Mouse (Mus musculus): ENCODE data around the gene Tmem131l.
"Not testable (repeated sequence)": the region's sequence is repeated elsewhere in the genome, so short reads cannot be mapped to it uniquely, and the experiment has no call there.

Tmem131l gene

GRCm38 (mm10) chr3:83904176-83904958, 135.6 kb downstream of the Tmem131l start:
- DNase-seq, result no peak

DNA sequence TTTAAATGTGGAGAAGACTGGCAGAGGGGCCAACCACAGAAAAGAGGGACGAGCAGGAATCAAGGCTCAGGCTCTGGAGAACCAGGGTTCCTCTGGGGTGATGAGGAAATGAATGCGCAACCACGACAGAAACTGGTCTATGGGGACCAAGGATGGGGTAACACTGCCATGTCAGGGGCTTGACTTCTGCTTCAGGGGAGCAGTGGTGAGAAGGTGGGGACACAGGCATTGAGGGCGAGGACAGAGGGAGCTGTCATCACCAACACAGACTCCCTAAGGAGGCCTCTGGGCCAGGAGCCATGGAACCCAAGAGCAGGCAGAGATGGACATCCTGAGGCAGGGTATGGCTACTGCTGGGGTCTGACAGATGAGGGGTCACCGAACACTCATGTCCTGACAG, 137.0 kb downstream of the Tmem131l start:
- no peak for DNase-seq

GRCm38 (mm10) chr3:83902459-83902858, 137.5 kb downstream of the Tmem131l start:
- no peak for DNase-seq

GRCm38 (mm10) chr3:83900756-83901373, 139.1 kb downstream of the Tmem131l start:
- no peak for DNase-seq

- peak; percentile 39 to 62 for DNase-seq
These were observed 140.4 kb downstream of the Tmem131l start for GRCm38 (mm10) chr3:83899556-83899955.

DNA sequence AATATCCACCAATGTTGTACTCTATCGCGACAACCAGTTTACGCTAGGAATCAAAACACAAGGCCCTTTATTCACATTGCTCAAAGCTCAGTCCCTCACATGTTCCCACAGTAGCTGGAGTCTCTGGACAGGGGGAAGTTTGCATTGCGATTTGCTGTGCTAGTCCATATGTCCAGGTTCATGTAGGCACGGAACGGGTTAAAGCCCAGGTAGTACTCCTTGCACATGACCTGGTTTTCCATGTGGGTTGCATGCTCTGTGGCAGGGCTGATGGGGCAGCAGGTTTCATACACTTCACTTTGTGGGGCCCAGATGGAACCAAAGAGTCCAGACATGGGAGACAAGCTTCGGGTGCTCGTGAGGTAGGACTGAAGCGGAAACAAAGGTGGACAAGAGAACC, 141.7 kb downstream of the Tmem131l start:
- no peak for DNase-seq

DNA sequence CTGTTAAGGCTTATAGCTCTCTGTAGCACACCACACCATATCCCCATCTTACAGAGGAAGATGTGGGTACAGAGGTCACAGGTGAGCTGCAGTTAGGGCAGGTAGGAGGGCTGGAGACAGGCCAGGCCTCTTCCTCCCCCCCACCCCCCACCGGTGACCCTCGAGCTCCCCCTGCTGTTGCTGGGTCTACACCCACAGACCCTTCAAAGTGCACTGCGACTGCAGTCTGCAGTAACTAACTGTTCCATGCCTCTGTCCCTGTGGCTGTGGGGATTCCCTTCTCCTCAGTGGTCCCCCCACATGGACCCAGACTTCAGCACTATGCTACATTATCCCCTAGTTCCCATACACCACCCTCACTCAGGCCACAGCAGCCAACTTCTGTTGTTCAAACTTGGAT, 144.2 kb downstream of the Tmem131l start:
- DNase-seq, result no peak

DNA sequence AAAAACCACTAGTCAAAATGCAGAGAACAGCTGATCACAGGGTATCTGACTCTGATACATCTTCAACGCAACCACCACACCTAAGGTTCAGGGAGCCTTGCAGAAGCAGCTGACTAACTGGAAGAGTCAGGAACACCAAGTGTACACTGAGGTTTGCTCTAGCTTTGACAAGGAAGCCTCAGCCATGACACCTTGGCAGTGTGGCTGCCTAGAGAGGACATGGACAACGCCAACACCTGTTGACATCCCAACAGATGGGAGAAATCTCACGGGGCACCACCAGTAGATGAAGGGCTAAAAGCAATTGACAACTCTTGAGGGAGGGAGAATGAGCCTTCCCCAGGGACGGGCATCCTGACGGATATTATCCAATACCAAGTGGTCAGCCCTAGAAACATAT, 144.9 kb downstream of the Tmem131l start:
- DNase-seq, result no peak

GRCm38 (mm10) chr3:83885163-83885562, 154.8 kb downstream of the Tmem131l start:
- DNase-seq, result peak in 1 of 2 experiments; percentile 33

DNA sequence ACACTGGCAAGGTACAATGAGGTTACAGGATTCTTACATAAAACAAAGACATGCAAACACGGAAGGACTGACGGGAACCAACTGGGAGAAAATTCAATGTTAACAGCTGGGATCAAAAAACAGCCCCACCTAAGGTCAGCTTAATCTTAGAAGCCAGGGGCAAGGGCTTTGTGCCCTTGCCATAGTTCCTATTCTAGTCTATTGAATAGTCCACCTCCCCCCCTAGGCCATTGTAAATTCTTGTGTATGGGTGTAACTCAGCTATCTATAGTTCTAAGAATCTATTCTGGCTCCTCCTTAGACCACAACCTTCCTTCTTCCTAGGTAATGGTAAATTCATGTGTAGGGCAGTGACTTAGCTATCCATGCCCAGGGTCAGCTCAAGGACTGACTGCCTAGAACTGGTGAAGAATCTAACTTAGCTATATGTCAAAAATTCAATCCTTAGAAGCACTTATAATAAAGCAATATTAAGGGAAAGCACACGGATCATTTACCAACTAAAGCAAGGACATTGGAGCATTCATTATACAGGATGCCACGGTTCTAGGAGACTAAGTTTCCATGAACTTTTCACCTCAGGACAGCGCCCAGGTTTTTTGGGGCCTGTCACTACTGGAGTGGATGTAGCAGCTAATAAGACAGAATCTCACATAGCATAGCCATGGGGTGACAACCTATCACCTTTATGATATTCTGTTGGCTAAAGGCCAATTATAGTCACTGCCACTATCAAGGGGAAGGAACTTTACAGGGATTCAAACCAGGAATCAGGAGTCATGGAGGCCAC, 160.5 kb downstream of the Tmem131l start:
- DNase-seq, result not testable (repeated sequence)

DNA sequence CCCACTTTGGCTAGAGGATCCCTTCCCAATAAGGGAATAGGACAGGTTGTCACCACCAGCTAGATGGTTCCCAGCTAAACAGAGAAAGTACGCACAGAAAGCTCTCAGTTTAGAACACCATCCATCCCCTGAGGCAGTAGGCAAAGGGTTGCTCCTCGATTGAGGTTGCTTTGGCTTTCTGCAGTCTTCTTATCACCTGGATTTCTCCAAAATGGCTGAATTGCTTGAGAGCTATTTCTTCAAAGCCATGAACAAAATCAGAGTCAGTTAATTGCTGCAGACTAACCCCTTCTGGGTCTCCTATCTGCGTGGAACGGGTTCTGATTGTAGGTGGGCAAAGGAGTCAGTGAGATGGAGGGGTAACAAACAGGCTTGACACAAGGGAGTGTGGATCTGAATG, 161.2 kb downstream of the Tmem131l start:
- DNase-seq, result no peak

- DNase-seq, result no peak
These were observed 163.7 kb downstream of the Tmem131l start for GRCm38 (mm10) chr3:83876299-83876698.

GRCm38 (mm10) chr3:83875078-83875477, 164.9 kb downstream of the Tmem131l start:
- DNase-seq, result not testable (repeated sequence)

DNA sequence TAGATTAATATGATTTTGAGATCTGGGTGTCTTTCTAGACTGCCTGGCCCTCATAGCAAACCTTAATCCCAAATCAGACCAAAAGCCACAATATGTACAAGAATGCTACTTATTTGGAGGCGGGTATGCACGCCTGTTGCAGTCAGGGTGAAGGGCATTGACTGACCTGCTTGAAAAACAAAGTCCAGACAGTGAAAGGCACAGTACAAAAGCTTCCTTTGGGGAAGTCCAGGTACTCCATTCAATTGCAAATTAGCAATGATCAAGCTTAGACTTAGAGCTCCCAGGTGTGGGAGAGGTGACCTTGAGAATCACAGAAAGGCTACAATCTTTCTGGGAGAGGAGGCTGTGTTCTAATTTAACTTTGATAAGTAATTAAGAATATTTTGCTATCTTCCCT, 167.1 kb downstream of the Tmem131l start:
- DNase-seq, result not testable (repeated sequence)

DNA sequence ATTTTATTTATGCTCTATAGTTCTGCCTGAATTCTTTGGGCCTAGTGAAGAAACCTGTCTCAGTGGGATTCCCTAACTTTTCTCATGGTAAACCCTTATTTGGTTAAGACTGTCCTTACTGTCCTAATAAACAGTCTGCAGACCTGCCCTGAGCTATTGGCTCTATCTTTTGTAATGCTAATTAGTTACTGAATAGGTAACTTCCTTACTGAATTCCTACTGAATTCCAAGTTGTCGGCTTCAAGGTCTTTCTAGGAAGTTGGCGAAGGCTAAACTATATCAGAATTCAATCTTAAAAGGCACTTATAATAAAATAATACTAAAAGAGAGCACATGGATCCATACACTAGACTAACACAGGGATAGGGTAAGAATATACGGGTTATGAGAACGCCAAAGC, 168.0 kb downstream of the Tmem131l start:
- DNase-seq, result not testable (repeated sequence)

- DNase-seq, result not testable (repeated sequence)
These were observed 168.4 kb downstream of the Tmem131l start for GRCm38 (mm10) chr3:83871559-83871958.

DNA sequence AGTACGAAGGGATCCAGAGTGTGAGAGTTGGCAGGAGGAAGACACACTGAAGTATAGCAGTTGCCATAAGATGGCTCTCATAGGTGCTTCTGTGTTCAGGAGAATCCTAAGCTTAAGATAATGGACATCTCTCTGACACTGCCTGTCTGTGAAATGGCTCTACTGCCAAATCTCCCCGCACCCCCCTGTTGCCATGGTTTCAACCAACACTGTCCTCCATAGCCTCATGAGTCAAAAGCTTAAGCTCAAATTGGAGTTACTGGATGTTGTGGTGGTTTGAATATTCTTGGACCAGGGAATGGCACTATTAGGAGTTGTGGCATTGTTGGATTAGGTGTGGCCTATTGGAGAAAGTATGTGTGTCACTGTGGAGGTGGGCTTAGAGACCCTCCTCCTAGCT, 170.2 kb downstream of the Tmem131l start:
- no peak for DNase-seq

GRCm38 (mm10) chr3:83867026-83867425, 172.9 kb downstream of the Tmem131l start:
- DNase-seq, result not testable (repeated sequence)

- no peak for DNase-seq
These were observed 174.8 kb downstream of the Tmem131l start for GRCm38 (mm10) chr3:83865216-83865615.

GRCm38 (mm10) chr3:83864064-83864548, 175.9 kb downstream of the Tmem131l start:
- DNase-seq, result no peak

DNA sequence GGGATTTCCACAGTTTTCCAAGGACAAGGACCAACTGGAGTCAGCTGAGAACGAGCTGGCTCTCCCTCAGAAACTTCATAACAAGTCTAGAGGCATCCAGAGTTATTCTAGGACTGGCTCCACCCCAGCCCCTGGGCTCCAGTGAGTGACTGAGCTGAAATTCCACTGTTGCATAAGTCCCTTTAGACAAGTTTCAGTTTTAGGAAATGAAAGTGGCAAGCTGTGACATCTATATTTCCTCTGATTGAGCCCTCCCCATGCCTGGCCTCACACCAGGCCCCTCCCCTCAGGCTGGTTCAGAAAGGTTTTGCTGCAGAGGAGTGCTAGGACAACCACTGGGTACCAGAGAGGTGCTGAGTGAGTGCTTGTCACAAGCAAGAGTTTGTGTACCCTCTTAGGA, 177.0 kb downstream of the Tmem131l start:
- peak; percentile 76 to 79 for DNase-seq

DNA sequence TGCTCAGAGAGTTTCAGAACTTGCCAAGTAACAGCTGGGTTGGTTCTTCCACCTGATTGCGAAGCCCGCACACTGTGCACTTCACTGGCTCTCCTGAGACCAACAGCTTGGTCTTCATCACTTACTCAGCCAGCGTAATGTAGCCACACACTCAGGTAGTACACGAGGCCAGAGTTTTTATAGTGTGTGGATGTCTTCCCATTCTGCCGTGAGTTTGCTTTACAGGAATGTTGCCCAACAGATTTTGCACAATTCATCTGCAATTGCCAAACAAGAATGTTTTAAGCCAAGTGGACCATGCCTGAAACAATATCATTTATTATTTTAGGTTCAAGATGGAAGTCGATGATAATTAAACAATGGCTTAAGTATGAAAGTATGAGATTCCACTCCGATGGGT, 180.4 kb downstream of the Tmem131l start:
- DNase-seq, result no peak

DNA sequence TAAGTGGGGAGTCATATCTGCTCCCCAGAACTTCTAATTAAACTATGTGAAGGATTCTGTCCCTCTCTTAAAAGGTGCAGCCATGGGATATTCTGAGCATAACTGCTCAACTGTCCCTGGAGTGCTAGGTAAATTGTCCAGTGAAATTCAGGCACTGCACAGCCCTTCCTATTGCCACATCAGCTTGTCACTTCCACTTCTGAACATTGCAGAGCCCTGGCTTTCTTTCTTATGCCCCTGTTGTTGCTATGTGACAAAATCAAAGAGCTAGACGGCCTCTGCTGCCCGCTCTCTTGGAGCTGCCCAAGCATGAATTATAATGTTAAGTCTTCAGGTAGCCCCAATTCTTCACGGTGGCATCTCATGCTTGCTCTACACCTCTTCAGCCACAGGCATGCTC, 180.9 kb downstream of the Tmem131l start:
- no peak for DNase-seq

Data from lung, postnatal 4 days (tissue).